ENCODE assay signal across 15 mouse cellular contexts in the genomic region with DNA sequence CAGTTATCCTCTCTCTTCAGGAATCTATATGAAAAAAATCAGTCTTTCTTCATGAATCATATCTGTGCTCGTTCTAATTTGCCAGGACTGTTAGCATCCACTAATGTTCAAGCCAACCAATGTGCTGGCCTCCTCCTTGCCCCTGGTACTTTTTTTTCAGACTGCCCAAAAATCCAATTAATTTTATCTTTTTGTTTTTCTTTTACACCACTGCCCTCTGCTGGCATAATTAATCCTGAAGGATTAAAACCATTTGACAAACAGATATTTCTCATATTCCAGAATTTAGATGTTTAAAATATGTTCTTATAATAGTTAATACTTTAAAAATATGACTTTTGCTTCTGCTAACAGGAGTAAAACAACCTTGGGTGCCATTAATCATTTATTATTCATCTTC.
A peak's percentile ranks its signal among the peaks of the same experiment; 100 is the strongest.
DNase-seq lines count a peak whose midpoint lies in the region; ATAC-seq and TF ChIP-seq lines count a peak whose summit lies in the region.
"Had no signal": no experiment of that assay in that cellular context is flagged by ENCODE, and none has a peak within 500 bp of the region (broad histone marks: within the 10 kb centered on the region; RNA-seq: fewer than 3 reads in every experiment).

No protein-coding gene starts in this region.

- ATAC-seq in lung, postnatal 0 days, result no peak
- no peak for ATAC-seq in granulocyte monocyte progenitor cell, adult 5-6 weeks (replicated peaks; ENCODE audit: poor library complexity, severe bottlenecking)
- ATAC-seq: intestine, embryonic 16.5 days; midbrain, embryonic 15.5 days had no signal

- H3K4me1 ChIP-seq in heart, adult 2 months (ENCODE audit: control insufficient read depth, insufficient read depth, low read length), result no peaks in the 10 kb centered on the region
- H3K4me1 ChIP-seq in lung, postnatal 0 days (ENCODE audit: insufficient read depth, low read depth, low read length), result no peaks in the 10 kb centered on the region
- H3K4me1 ChIP-seq in lung, adult 2 months (ENCODE audit: control insufficient read depth, insufficient read depth, low read length), result no peaks in the 10 kb centered on the region
- H3K4me1 ChIP-seq: embryonic facial prominence, embryonic 12.5 days; liver, embryonic 15.5 days; midbrain, embryonic 15.5 days had no signal

- H3K4me3 ChIP-seq in heart, adult 2 months, result no peak overlapping the region
- H3K4me3 ChIP-seq in lung, postnatal 0 days (ENCODE audit: low read depth, low read length), result no peak overlapping the region
- no peak overlapping the region for H3K4me3 ChIP-seq in lung, adult 2 months (replicated peaks; ENCODE audit: extremely low read depth, low read depth, low read length)
- H3K4me3 ChIP-seq: embryonic facial prominence, embryonic 12.5 days; liver, embryonic 15.5 days; midbrain, embryonic 15.5 days had no signal

- no peaks in the 10 kb centered on the region for H3K27me3 ChIP-seq in heart, adult 2 months (ENCODE audit: control insufficient read depth, insufficient read depth, low read length)
- no peaks in the 10 kb centered on the region for H3K27me3 ChIP-seq in lung, postnatal 0 days (replicated peaks; ENCODE audit: insufficient read depth, low read length)
- H3K27me3 ChIP-seq: embryonic facial prominence, embryonic 12.5 days; liver, embryonic 15.5 days; midbrain, embryonic 15.5 days had no signal

- TF ChIP-seq CTCF in heart, adult 2 months (IDR thresholded peaks at IDR 0.05), result peak; percentile 68
- TF ChIP-seq CTCF in lung, postnatal 0 days (IDR thresholded peaks at IDR 0.05), result 0 out of 2 replicates have a peak, but pooled peaks have one; percentile 7
- TF ChIP-seq CTCF in lung, adult 2 months (IDR thresholded peaks at IDR 0.05; ENCODE audit: insufficient read depth, low read length), result no peak

- no peaks in the 10 kb centered on the region for H3K9me3 ChIP-seq in lung, postnatal 0 days (ENCODE audit: low read length)
- H3K9me3 ChIP-seq: embryonic facial prominence, embryonic 12.5 days; liver, embryonic 15.5 days; midbrain, embryonic 15.5 days had no signal

- no peak overlapping the region for H3K27ac ChIP-seq in heart, adult 2 months
- no peak overlapping the region for H3K27ac ChIP-seq in lung, postnatal 0 days (ENCODE audit: low read length)
- H3K27ac ChIP-seq: embryonic facial prominence, embryonic 12.5 days; liver, embryonic 15.5 days; midbrain, embryonic 15.5 days had no signal

- no peak for TF ChIP-seq EP300 in heart, adult 2 months (IDR thresholded peaks at IDR 0.05; ENCODE audit: insufficient read depth, low read depth, low read length)
- no peak for TF ChIP-seq EP300 in lung, postnatal 0 days (IDR thresholded peaks at IDR 0.05)

- TF ChIP-seq POLR2A in heart, adult 2 months (IDR thresholded peaks at IDR 0.05; ENCODE audit: insufficient read depth, low read depth, low read length), result no peak
- TF ChIP-seq POLR2A in lung, adult 2 months (IDR thresholded peaks at IDR 0.05; ENCODE audit: borderline replicate concordance, extremely low read depth, low read depth, low read length), result no peak

- H3K36me3 ChIP-seq in heart, adult 2 months (ENCODE audit: control insufficient read depth, insufficient read depth, low read length), result no peaks in the 10 kb centered on the region
- no peaks in the 10 kb centered on the region for H3K36me3 ChIP-seq in lung, postnatal 0 days (ENCODE audit: insufficient read depth, low read length)
- H3K36me3 ChIP-seq: embryonic facial prominence, embryonic 12.5 days; liver, embryonic 15.5 days; midbrain, embryonic 15.5 days had no signal

- H3K4me2 ChIP-seq in lung, postnatal 0 days (replicated peaks; ENCODE audit: low read depth, low read length), result no peak overlapping the region
- H3K4me2 ChIP-seq: embryonic facial prominence, embryonic 12.5 days; liver, embryonic 15.5 days; midbrain, embryonic 15.5 days had no signal

- intact Hi-C loops in heart, adult 2 months (cut with DNase I), result loop anchor here (10.0 kb wide), 1 partner anchor 260 kb away; no protein-coding TSS in a partner anchor

- no peak for DNase-seq in heart, adult 2 months
- no peak for DNase-seq in heart, adult 8-10 months (ENCODE audit: low spot score)
- DNase-seq in lung, postnatal 0 days (ENCODE audit: low spot score), result no peak
- no peak for DNase-seq in lung, adult 2 months
- peak; percentile 48 for DNase-seq in adipocyte (ENCODE audit: low spot score)
- peak; percentile 34 for DNase-seq in retina, postnatal 1 day
- no peak for DNase-seq in embryo, embryonic 10.5 days (ENCODE audit: low spot score)
- DNase-seq: gastrocnemius, postnatal 25 days; kidney, postnatal 4 days; right cerebral cortex, postnatal 4 days had no signal

- H3K79me2 ChIP-seq in heart, adult 2 months (replicated peaks; ENCODE audit: control insufficient read depth, insufficient read depth, low read length), result no peaks in the 10 kb centered on the region

- H3K9ac ChIP-seq in heart, adult 2 months (ENCODE audit: low read depth, low read length), result no peak overlapping the region
- no peak overlapping the region for H3K9ac ChIP-seq in lung, postnatal 0 days (replicated peaks; ENCODE audit: low read depth)
- H3K9ac ChIP-seq: embryonic facial prominence, embryonic 12.5 days; liver, embryonic 15.5 days; midbrain, embryonic 15.5 days had no signal

- WGBS in heart, adult 2 months, result 42% methylated on average over 1 of the region's 1 CpGs
- WGBS in lung, postnatal 0 days, result 53% methylated on average over 1 of the region's 1 CpGs
- 64% methylated on average over 1 of the region's 1 CpGs for WGBS in lung, adult 2 months

Comparison
In these comparisons a context has a peak if more than half of its experiments do, and no peak if none do; other contexts are left out.
1. DNase-seq: peak in adipocyte (single experiment) and retina, postnatal 1 day (single experiment); none in heart, adult 2 months (0 of 2), heart, adult 8-10 months (single experiment), lung, postnatal 0 days (single experiment), lung, adult 2 months (single experiment) and embryo, embryonic 10.5 days (single experiment).